ENCODE assay signal across 27 mouse cellular contexts in genomic region chr1:114849671-114850070, GRCm38 (mm10).
"Had no signal": no experiment of that assay in that cellular context is flagged by ENCODE, and none has a peak within 500 bp of the region (broad histone marks: within the 10 kb centered on the region; RNA-seq: fewer than 3 reads in every experiment).

No protein-coding gene starts in this region.

- H3K27me3 ChIP-seq: heart, embryonic 12.5 days; hindbrain, embryonic 13.5 days; hindbrain, embryonic 15.5 days; intestine, embryonic 15.5 days; kidney, embryonic 15.5 days; limb, embryonic 12.5 days; liver, embryonic 12.5 days had no signal

- H3K4me1 ChIP-seq: heart, embryonic 10.5 days; heart, embryonic 12.5 days; hindbrain, embryonic 10.5 days; hindbrain, embryonic 13.5 days; hindbrain, embryonic 15.5 days; intestine, embryonic 15.5 days; kidney, embryonic 15.5 days; limb, embryonic 10.5 days; limb, embryonic 12.5 days; liver, embryonic 12.5 days had no signal

- DNase-seq: gastrocnemius, adult 2 months; gastrocnemius, postnatal 10 days; gastrocnemius, postnatal 25 days; heart, adult 18-20 months; heart, postnatal 10 days; heart, postnatal 4 days; kidney, adult 18-20 months; kidney, adult 9 months; kidney, postnatal 14 days; kidney, postnatal 4 days; liver had no signal

- H3K36me3 ChIP-seq: heart, embryonic 10.5 days; heart, embryonic 12.5 days; hindbrain, embryonic 10.5 days; hindbrain, embryonic 13.5 days; hindbrain, embryonic 15.5 days; intestine, embryonic 15.5 days; kidney, embryonic 15.5 days; limb, embryonic 10.5 days; limb, embryonic 12.5 days; liver, embryonic 12.5 days had no signal

- ATAC-seq: inflammation-experienced regulatory T-cells, adult 6 months; intestine, embryonic 15.5 days; intestine, postnatal 0 days; liver, embryonic 12.5 days had no signal

- H3K4me3 ChIP-seq: gastrocnemius, adult 2 months; heart, embryonic 10.5 days; heart, embryonic 12.5 days; hindbrain, embryonic 10.5 days; hindbrain, embryonic 13.5 days; hindbrain, embryonic 15.5 days; intestine, embryonic 15.5 days; kidney, embryonic 15.5 days; layer of hippocampus, adult 2 months; left cerebral cortex, adult 2 months; limb, embryonic 10.5 days; limb, embryonic 12.5 days; liver, embryonic 12.5 days had no signal

- H3K9ac ChIP-seq: heart, embryonic 12.5 days; hindbrain, embryonic 13.5 days; hindbrain, embryonic 15.5 days; intestine, embryonic 15.5 days; kidney, embryonic 15.5 days; limb, embryonic 12.5 days; liver, embryonic 12.5 days; liver, embryonic 14.5 days had no signal

- H3K4me2 ChIP-seq: heart, embryonic 12.5 days; hindbrain, embryonic 13.5 days; hindbrain, embryonic 15.5 days; intestine, embryonic 15.5 days; kidney, embryonic 15.5 days; limb, embryonic 12.5 days; liver, embryonic 12.5 days had no signal

- H3K9me3 ChIP-seq: heart, embryonic 10.5 days; heart, embryonic 12.5 days; hindbrain, embryonic 10.5 days; hindbrain, embryonic 13.5 days; hindbrain, embryonic 15.5 days; intestine, embryonic 15.5 days; kidney, embryonic 15.5 days; limb, embryonic 10.5 days; limb, embryonic 12.5 days; liver, embryonic 12.5 days had no signal

- H3K27ac ChIP-seq: gastrocnemius, adult 2 months; heart, embryonic 10.5 days; hindbrain, embryonic 10.5 days; hindbrain, embryonic 13.5 days; hindbrain, embryonic 15.5 days; intestine, embryonic 15.5 days; kidney, embryonic 15.5 days; kidney, postnatal 0 days; layer of hippocampus, adult 2 months; left cerebral cortex, adult 2 months; limb, embryonic 10.5 days; limb, embryonic 12.5 days; liver, embryonic 12.5 days; liver, embryonic 14.5 days had no signal
